Mouse (Mus musculus): Measurements from ENCODE around the gene Cpsf6. TPM values are rescaled to one million over a fixed set of nuclear protein-coding genes. Genes with fewer than 3 reads are reported as not detected.

Gene Cpsf6
- total and polyA plus RNA-seq, 3 experiments: 177 to 285 (median 244) TPM

DNA sequence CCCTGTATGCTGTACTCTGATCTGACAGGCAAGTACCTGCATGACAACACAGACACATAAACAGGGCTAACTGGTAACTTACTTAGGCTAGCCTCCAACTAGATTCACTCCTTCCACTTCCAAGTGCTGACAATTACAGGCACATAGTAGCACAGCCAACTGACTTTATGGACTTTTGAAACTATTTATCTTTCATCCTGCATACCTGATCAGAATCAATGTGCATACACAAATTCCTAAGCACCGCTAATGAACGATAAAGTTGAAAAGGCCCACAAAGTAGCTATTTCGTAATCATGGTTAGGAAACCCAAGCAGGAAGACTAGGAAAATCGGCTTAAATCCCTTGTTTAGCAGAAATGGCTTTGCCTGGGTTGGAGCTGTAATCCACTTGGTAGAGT, 36.8 kb downstream of the Cpsf6 start:
- DNase-seq (ENCODE audit: low spot score) (no peak), ATAC-seq (ENCODE audit: extremely low read depth, insufficient number of reproducible peaks, low FRiP score, poor library complexity, severe bottlenecking) (no peak)
- Histone ChIP-seq H3K4me3 (ENCODE audit: low read depth, low read length) (no peak overlapping the region), H3K36me3 (replicated peaks) (peaks cover 51% of the 10 kb centered on the region), H3K9me3 (replicated peaks) (no peaks in the 10 kb centered on the region), H3K27me3 (ENCODE audit: insufficient read depth, low read length) (no peaks in the 10 kb centered on the region), H3K4me1 (ENCODE audit: insufficient read depth, low read depth, low read length) (peaks cover 4% of the 10 kb centered on the region)
- no peak for TF ChIP-seq POLR2AphosphoS5 (IDR thresholded peaks at IDR 0.05; ENCODE audit: insufficient replicate concordance, low read depth, low read length)
- no peak for TF ChIP-seq CTCF (IDR thresholded peaks at IDR 0.05; ENCODE audit: low read depth, low read length)
- no peak for TF ChIP-seq GATA1 (IDR thresholded peaks at IDR 0.05; ENCODE audit: borderline replicate concordance, low read length)
- no peak for TF ChIP-seq GATA2 (IDR thresholded peaks at IDR 0.05; ENCODE audit: borderline replicate concordance, low read depth, low read length)
- no peak for TF ChIP-seq TAL1 (conservative IDR thresholded peaks at IDR 0.05; ENCODE audit: low read depth, low read length)

DNA sequence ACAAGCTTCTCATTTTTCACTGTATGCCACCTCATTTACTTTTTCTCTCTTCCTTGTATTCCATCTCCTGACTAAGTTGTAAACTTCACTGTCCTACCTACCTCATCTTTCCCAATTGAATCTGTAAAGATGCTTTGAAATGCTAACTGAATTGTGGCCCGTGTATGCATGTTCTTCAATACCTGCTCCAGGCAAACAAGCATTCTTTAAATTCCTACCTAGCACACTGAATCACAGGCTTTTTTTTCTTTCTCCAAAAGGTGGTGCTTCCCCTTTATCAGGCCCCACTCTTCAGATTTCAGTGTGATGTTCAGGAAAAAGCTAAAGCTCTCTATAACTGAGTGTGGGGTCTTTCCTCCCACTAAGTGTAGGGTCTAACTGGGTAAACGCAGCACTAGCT, 37.4 kb downstream of the Cpsf6 start:
- ATAC-seq (ENCODE audit: extremely low read depth, insufficient number of reproducible peaks, low FRiP score, poor library complexity, severe bottlenecking) (no peak), DNase-seq (ENCODE audit: low spot score) (no peak)
- Histone ChIP-seq H3K4me3 (ENCODE audit: low read depth, low read length) (no peak overlapping the region), H3K9me3 (replicated peaks) (no peaks in the 10 kb centered on the region), H3K27me3 (ENCODE audit: insufficient read depth, low read length) (no peaks in the 10 kb centered on the region), H3K36me3 (replicated peaks) (peaks cover 55% of the 10 kb centered on the region), H3K4me1 (ENCODE audit: insufficient read depth, low read depth, low read length) (peaks cover 4% of the 10 kb centered on the region)
- TF ChIP-seq GATA2 (IDR thresholded peaks at IDR 0.05; ENCODE audit: borderline replicate concordance, low read depth, low read length) (no peak), POLR2AphosphoS5 (IDR thresholded peaks at IDR 0.05; ENCODE audit: insufficient replicate concordance, low read depth, low read length) (no peak), GATA1 (IDR thresholded peaks at IDR 0.05; ENCODE audit: borderline replicate concordance, low read length) (no peak), TAL1 (conservative IDR thresholded peaks at IDR 0.05; ENCODE audit: low read depth, low read length) (no peak), CTCF (IDR thresholded peaks at IDR 0.05; ENCODE audit: low read depth, low read length) (no peak)

DNA sequence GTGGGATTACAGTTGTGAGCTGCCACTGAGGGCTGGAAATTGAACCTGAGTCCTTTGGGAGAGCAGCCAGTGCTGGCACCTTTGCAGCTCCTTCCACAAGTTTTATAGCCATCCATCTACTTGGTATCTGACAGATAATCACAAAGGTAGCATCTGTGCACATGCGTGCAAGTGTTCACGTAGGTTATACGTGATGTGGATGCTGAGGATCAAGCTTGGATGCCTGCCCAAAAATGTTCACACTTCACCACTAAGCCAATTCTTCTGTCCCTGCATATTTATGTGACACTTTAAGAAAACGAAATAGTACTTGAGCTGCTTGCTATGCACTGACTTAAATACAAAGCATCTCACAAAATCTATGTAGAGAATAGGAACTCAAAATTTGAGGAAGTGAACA, 38.8 kb downstream of the Cpsf6 start:
- peaks cover 47% of the 10 kb centered on the region for H3K36me3 ChIP-seq (replicated peaks)
- H3K4me1 ChIP-seq (ENCODE audit: insufficient read depth, low read depth, low read length): peaks cover 4% of the 10 kb centered on the region
- H3K27me3 ChIP-seq (ENCODE audit: insufficient read depth, low read length): no peaks in the 10 kb centered on the region
- ATAC-seq (ENCODE audit: extremely low read depth, insufficient number of reproducible peaks, low FRiP score, poor library complexity, severe bottlenecking) (no peak), DNase-seq (ENCODE audit: low spot score) (no peak)
- no peaks in the 10 kb centered on the region for H3K9me3 ChIP-seq (replicated peaks)
- no peak overlapping the region for H3K4me3 ChIP-seq (ENCODE audit: low read depth, low read length)
- TF ChIP-seq TAL1 (conservative IDR thresholded peaks at IDR 0.05; ENCODE audit: low read depth, low read length) (no peak), CTCF (IDR thresholded peaks at IDR 0.05; ENCODE audit: low read depth, low read length) (no peak), POLR2AphosphoS5 (IDR thresholded peaks at IDR 0.05; ENCODE audit: insufficient replicate concordance, low read depth, low read length) (no peak), GATA1 (IDR thresholded peaks at IDR 0.05; ENCODE audit: borderline replicate concordance, low read length) (no peak), GATA2 (IDR thresholded peaks at IDR 0.05; ENCODE audit: borderline replicate concordance, low read depth, low read length) (no peak)

DNA sequence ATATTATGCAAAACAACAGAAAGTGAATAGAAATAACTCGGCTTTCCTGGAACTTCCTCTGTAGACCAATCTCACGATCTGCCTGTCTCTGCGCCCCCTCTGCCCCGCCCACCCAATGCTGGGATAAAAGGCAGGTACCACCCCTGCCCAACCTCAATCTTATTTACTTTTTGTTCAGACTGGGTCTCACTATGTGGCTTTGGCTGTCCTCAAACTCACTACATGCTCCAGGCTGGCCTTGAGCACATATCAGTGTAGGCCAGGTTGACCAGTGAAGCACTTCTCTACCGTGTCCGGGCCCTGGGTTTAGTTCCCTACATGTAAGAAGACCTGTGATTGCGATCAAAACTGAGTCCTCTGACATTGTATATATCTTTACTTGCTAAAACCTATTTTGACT, 40.6 kb downstream of the Cpsf6 start:
- Histone ChIP-seq H3K9me3 (replicated peaks) (no peaks in the 10 kb centered on the region), H3K4me3 (ENCODE audit: low read depth, low read length) (no peak overlapping the region), H3K4me1 (ENCODE audit: insufficient read depth, low read depth, low read length) (peaks cover 4% of the 10 kb centered on the region), H3K36me3 (replicated peaks) (peaks cover 41% of the 10 kb centered on the region), H3K27me3 (ENCODE audit: insufficient read depth, low read length) (no peaks in the 10 kb centered on the region)
- ATAC-seq (ENCODE audit: extremely low read depth, insufficient number of reproducible peaks, low FRiP score, poor library complexity, severe bottlenecking) (no peak), DNase-seq (ENCODE audit: low spot score) (no peak)
- TF ChIP-seq TAL1 (conservative IDR thresholded peaks at IDR 0.05; ENCODE audit: low read depth, low read length): no peak
- TF ChIP-seq CTCF (IDR thresholded peaks at IDR 0.05; ENCODE audit: low read depth, low read length): no peak
- TF ChIP-seq GATA1 (IDR thresholded peaks at IDR 0.05; ENCODE audit: borderline replicate concordance, low read length): no peak
- TF ChIP-seq POLR2AphosphoS5 (IDR thresholded peaks at IDR 0.05; ENCODE audit: insufficient replicate concordance, low read depth, low read length): no peak
- no peak for TF ChIP-seq GATA2 (IDR thresholded peaks at IDR 0.05; ENCODE audit: borderline replicate concordance, low read depth, low read length)

DNA sequence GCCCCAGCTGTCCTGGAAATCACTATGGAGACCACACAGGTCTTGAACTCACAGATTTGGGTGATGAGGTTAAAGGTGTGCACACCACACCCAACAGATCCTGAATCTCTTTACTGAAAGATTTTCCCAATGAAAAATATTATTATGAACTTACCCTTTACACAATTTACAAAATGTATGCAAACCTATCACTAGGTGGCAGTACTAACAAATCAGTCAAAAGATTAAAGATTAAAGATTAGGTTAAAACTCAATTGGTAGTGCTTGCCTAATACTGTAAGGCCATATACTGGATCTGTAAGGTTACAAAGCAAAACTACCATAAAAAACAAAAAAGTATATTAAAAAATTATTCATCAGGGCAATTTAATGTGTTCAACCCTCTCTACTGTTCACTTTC, 41.9 kb downstream of the Cpsf6 start:
- Histone ChIP-seq H3K4me3 (ENCODE audit: low read depth, low read length) (no peak overlapping the region), H3K9me3 (replicated peaks) (no peaks in the 10 kb centered on the region), H3K4me1 (ENCODE audit: insufficient read depth, low read depth, low read length) (peaks cover 4% of the 10 kb centered on the region), H3K36me3 (replicated peaks) (peaks cover 30% of the 10 kb centered on the region), H3K27me3 (ENCODE audit: insufficient read depth, low read length) (no peaks in the 10 kb centered on the region)
- no peak for DNase-seq (ENCODE audit: low spot score)
- no peak for TF ChIP-seq GATA2 (IDR thresholded peaks at IDR 0.05; ENCODE audit: borderline replicate concordance, low read depth, low read length)
- no peak for TF ChIP-seq CTCF (IDR thresholded peaks at IDR 0.05; ENCODE audit: low read depth, low read length)
- TF ChIP-seq GATA1 (IDR thresholded peaks at IDR 0.05; ENCODE audit: borderline replicate concordance, low read length): no peak
- TF ChIP-seq POLR2AphosphoS5 (IDR thresholded peaks at IDR 0.05; ENCODE audit: insufficient replicate concordance, low read depth, low read length): no peak
- no peak for TF ChIP-seq TAL1 (conservative IDR thresholded peaks at IDR 0.05; ENCODE audit: low read depth, low read length)
- no peak for ATAC-seq (ENCODE audit: extremely low read depth, insufficient number of reproducible peaks, low FRiP score, poor library complexity, severe bottlenecking)

DNA sequence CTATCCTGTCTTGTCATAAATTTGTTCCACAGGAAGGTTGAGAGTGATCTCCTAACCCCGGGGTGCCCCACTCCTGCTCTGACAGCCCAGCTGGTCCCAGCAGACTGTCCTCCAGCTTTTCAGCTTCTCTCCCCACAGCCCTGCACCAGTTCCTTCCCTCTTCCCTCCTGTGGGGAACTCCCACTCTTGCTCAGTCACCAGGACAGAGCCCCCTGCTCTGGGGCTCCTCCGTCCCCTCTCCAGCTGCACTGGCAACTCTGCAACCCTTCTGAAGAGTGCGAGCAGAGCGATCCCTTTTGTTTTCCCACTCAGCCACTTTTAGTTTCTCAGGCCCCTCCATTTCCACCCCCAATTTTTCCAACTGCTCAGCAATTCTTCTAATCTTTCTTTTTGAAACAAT, 44.2 kb downstream of the Cpsf6 start:
- Histone ChIP-seq H3K27me3 (ENCODE audit: insufficient read depth, low read length) (no peaks in the 10 kb centered on the region), H3K4me3 (ENCODE audit: low read depth, low read length) (no peak overlapping the region), H3K4me1 (ENCODE audit: insufficient read depth, low read depth, low read length) (peaks cover 8% of the 10 kb centered on the region), H3K36me3 (replicated peaks) (peaks cover 16% of the 10 kb centered on the region), H3K9me3 (replicated peaks) (no peaks in the 10 kb centered on the region)
- TF ChIP-seq POLR2AphosphoS5 (IDR thresholded peaks at IDR 0.05; ENCODE audit: insufficient replicate concordance, low read depth, low read length) (no peak), CTCF (IDR thresholded peaks at IDR 0.05; ENCODE audit: low read depth, low read length) (no peak), GATA2 (IDR thresholded peaks at IDR 0.05; ENCODE audit: borderline replicate concordance, low read depth, low read length) (no peak), TAL1 (conservative IDR thresholded peaks at IDR 0.05; ENCODE audit: low read depth, low read length) (no peak)
- no peak for DNase-seq (ENCODE audit: low spot score)
- no peak for ATAC-seq (ENCODE audit: extremely low read depth, insufficient number of reproducible peaks, low FRiP score, poor library complexity, severe bottlenecking)
